Mouse (Mus musculus): Measurements from ENCODE around the gene Rab11fip4. TPM values are rescaled to one million over a fixed set of nuclear protein-coding genes. Genes with fewer than 3 reads are reported as not detected.

Gene Rab11fip4
- 1 to 10 TPM; 2.5 to 2.7 TPM for total RNA-seq (2023)

GRCm38 (mm10) chr11:79590664-79591590 is at the start of gene Rab11fip4:
Gene Rab11fip4, plus strand, starts transcription at chr11:79591212.

Other genes with a start within 250 kb of the Rab11fip4 start
- under 1 TPM; 0.42 to 0.70 TPM for gene Omg, start 87.1 kb upstream of the Rab11fip4 start, total RNA-seq (2023)
- gene Evi2b, start 67.5 kb upstream of the Rab11fip4 start, total RNA-seq (2023): 100 to 1,000 TPM; 269 to 299 TPM
- 10 to 100 TPM; 19.8 to 22.6 TPM for gene Evi2, start 60.6 kb upstream of the Rab11fip4 start, total RNA-seq (2023)
- 100 to 1,000 TPM; 209 to 223 TPM for gene Evi2a, start 60.6 kb upstream of the Rab11fip4 start, total RNA-seq (2023)